Mouse (Mus musculus) Muller cell, postnatal 12 days (primary cell): ENCODE measurements around the gene Msrb2.

Experiments
- DNase-seq: peaks from one replicate; pipeline ENCODE4 v3.0.0-alpha.2; 2015; ENCODE audit errors: inconsistent ontology term

The Msrb2 gene

DNA sequence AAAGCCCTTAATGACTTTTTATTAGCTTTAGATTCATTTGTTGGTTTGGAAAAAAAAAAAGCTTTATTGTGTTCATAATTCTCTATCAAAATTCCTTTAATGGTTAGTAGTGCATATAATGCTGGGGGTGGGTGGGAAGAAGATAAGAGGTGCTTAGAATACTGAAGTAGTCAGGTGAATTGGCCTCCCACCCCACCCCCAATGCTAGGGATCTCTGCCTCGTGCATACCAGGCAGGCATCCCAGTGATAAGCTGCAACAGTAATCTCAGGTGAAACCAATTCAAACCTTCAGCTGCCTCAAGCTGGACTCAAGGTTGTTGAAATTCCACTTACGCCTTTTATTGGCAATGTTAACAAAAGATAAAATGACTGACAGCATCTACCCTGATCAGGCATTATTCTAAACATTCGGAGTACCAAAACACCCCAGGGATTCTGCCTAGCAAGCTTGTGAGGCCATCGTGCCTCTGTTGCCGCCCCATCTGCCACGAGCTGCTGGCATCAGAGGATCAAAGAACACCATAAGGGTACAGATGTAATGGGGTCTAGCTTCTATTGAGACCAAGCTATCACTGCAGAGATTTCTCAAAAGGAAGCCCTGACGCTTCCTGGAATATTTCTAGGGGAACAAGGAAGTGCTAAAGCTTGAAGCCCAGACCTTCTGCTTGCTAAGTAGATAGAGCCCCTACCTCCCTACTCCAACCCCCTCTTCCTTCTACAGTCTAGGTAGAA lies 19.3 kb downstream of the Msrb2 start:
- no peak for DNase-seq

DNA sequence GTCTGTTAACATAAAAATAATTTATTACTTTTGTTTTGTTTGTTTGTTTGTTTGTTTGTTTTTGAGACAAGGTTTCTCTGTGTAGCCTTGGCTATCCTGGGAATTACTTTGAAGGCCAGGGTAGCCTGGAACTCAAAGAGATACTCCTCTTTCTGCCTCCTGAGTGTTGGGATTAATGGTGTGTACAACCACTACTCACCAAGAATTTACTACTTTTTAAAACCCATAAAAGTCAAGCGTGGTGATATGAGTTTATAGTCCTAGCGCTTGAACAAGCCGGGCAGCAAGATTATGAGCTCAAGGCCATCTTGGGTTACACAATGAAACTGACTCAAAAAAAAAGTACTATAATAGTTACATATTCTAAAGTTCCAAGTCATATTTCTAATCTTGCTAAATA lies 20.4 kb downstream of the Msrb2 start:
- DNase-seq: no peak

DNA sequence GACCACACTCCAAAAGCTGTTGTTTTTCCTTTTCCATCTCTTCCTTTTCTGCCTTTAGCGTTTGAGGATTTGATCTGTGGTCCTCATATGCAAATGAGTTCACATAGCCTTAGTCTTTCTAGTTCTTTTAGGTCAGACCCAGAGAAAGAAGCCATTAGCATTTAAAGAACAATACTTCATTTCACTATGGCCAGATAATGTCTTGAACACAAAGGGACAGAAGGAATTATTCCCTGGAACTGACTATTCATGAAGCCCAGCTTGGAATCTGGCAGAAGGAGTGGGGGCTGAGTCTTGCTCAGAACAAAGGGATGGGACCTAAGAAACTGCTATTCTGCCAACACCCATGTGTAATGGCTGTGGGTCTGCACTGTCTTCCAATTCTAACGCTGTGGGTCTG lies 21.6 kb downstream of the Msrb2 start:
- no peak for DNase-seq

DNA sequence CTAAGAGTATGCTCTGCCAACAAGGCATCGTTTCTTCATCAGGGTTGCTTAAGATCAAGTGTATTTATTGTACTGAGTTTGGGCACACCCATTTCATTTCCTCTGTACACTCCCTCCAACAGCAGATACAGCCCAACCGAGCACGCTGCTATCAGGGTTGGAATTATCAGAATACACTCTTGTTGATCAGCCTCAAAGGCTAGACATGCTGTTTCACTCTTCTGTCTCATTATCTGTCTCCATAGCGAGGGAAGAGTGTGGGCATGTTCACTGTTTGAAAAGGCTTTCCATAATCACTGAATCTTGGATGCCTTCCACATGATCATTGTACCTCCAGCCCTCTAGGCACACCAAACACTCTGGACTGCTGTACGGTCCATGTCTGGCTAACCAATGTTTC lies 34.2 kb downstream of the Msrb2 start:
- no peak for DNase-seq

DNA sequence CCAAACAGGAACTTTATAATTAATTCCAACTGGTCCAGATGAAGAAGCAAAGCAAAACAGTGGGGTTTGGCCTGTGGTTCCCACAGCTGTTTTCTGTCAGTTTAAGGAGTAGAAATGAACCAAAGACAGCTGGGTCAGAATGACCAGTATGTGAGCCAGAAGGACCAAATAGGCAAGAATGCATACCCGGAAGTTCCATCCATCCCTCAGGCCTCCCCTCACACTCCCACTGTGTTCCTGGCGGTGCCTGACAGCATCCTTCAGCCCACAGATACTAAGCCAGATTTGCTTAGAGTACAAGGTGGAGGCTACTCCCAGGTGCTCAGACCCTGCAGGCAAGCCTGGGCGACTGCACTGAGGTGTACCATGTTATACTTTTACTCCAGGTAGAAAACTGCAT lies 35.3 kb downstream of the Msrb2 start:
- DNase-seq: no peak

DNA sequence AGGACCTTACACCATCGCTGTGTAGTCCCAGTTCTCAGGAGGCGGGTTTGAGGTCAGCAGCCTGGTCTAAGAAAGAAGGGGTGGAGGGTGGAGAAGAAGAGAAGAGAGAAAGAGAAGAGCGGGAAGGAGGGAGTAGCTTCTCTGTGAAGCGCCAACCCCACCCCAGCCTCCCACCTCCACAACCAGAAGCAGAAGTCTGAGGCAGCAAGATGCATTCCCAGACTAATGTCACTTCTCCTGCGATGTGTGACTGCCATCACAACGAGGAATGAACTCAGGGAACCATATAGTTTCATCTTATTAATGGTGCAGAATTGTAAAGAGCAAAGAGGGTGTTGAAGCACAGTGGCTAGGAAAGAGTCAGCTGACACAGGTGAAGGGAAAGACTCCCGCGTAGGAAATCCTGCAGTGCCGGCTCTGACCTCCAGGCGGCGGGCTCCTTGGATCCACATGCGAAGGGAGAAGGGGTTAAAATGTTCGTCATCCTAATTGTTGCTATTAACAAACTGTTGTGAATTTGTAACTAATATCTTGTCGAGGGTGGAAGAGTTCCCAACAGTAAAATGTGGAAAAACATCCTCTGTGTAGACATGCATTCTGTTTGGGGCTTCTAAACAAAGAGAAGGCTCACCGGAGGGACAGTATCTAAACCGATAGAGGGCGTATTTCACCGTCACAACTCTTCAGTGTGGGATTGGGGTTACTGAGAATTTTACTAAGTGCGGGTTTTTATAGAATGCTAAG lies 43.2 kb downstream of the Msrb2 start:
- DNase-seq: peak; percentile 72

DNA sequence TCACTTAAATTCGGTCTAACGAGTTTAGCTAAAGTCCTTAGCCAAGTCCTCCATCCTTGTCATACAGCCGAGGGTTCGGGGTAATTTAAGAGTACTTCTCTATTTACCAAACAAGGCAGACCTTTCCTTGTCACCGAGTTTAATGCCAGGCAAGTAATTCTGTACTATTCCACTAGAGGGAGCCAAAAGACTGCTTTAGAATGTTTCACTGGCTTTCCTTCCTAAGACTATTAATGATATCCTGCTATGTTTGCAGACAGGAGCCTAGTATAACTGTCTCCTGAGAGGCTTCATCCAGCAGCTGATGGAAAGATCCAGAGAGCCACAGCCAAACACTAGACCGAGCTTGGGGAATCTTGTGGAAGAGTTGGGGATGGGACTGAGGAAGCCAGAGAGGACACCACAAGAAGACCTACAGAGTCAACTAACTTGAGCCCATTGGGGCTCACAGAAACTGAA lies 43.9 kb downstream of the Msrb2 start:
- peak; percentile 55 for DNase-seq

DNA sequence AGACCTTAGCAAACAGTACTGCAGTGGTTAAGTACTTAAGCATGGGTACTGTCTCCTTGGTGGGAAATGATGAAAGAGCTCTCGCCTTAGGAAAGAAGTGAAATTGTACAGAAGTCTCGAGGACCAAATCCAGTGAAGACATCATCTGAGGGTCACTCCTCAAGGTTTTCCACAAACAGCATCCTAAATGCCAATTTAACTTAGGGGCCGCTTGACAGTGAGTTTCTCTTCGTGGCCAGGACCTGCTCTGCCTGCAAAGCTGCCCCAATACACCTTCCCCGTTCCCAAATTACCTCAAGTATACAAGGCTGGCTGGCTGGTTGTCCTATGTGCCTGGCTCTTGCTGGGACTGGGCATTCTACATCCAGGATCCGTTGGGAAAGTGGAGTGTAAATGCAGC lies 44.8 kb downstream of the Msrb2 start:
- DNase-seq: no peak

DNA sequence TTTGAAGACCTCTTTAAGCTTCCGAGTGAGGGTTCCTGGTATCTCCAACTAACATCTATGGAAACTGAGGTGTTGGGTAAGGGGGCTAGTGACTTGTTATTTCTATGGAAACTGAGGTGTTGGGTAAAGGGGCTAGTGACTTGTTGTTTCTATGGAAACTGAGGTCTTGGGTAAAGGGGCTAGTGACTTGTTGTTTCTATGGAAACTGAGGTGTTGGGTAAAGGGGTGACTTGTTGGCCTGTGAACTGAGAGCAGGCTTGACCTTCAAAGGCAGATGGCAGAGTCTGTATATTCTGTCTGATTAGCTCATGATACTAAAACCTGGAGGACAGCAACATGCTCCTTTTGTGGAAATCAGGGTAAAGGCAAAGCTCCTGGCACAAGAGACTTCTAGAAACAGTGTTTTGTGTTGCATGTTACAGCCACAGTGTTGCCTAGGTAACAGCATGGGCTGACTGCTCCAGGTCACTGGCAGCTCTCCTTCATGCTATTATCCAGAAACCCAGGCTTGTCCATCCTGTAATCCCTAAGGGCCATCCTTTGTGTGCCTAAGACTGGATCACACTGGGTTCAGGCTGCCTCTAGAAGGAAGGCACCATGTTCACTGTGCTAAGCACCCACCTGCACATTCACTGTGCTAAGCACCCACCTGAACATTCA lies 48.6 kb downstream of the Msrb2 start:
- no peak for DNase-seq

DNA sequence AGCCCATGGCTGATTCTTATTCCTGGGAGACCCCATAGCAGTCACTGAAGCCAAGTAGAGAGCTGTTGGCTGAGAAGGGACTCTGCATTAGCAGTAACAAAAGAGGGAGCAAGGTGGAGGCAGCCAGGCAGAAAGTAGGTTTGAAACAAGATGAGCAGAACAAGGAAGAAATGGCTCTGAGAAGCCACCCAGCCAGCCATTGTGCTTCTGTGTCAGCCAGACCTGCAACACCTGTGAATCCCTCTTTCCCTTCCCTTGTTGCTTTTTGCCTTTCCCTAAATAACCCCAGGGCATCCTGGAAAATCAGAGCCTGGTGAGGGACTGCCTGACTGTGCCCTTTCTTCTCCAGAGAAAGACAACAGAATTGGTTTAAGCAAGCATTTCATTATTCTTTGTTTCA lies 51.0 kb downstream of the Msrb2 start:
- DNase-seq: no peak

DNA sequence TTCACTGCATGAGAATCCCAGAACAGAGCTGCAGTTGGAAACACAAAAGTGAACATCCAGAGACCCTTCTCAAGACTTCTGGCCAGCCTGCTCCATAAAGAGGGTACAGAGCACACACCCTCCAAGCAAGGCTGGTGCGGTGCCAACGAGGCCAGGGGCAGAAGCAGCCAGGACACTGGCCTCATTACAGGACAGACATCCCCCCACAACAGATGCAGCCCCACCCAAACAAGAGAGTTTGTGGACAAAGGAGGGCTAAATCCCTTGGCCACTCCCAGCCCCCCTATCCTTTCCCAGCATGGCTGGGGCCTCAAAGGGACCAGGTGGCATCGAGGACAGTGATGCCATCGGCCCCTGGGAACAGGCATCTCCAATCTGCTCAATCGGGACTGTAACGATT lies 51.8 kb downstream of the Msrb2 start:
- no peak for DNase-seq

DNA sequence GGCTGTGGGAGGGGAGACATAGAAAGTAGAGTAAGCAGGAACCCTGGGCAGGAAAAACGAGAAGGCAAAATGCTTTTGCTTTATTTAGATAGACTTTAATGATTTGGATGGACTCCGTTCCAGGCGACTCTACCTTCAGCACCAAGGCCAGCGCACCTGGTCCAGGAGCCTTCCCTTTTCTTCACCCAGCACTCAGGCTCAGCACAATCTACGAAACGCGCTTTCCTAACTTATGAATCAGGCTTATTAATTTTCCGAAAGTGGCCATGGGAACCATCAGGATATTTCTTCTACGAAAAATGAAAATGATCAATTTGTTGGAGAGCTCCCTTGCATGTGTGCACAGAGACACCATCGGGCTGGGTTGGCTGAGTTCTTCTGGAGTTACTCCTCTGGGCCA lies 57.8 kb downstream of the Msrb2 start:
- peak; percentile 68 for DNase-seq

DNA sequence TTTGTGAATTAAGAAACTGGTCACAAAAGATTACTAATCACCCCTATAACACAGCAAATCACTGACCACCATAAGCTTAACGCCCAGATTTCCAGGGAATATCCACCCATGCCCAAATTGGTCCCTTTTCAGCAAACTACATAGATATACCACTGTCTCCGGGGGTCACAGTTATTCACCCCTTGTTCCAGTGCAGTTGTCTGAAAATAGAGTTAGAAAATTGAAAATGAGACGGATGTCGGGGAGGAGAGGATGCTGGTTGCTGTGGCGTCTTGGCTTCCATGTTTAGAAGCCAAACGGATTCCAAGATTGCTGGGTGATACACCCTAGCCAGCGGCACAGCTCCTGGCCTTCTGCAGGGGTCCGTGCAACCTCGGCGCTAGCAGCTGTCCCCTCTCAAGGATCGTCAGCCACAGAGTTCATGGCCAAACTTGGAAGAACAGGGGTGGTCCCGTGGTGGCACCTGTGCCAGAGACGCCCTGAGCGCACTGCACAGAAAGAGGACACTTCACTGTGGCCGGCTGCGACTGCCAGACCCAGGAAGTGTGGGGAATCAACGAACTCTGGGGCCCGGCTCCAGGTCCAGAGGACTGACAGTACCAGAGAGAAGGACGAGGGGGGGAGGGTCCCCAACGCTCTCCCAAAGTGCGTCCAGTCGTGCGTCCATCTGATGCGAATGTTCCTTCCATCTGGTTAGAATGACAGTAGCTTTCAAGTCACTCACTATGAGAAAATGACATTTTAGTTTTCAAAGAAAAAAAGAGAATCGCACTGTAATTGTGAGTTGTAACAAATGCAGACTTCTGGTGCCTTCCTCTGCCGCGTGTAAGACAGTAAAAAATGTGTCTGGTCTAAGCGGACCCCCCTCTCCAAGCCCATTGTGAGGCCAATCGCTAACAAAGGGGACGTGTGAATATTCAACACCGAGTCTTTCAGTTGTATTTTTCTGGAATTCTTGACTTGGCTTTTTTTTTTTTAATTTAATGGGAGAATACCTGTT lies 58.8 kb downstream of the Msrb2 start:
- no peak for DNase-seq

DNA sequence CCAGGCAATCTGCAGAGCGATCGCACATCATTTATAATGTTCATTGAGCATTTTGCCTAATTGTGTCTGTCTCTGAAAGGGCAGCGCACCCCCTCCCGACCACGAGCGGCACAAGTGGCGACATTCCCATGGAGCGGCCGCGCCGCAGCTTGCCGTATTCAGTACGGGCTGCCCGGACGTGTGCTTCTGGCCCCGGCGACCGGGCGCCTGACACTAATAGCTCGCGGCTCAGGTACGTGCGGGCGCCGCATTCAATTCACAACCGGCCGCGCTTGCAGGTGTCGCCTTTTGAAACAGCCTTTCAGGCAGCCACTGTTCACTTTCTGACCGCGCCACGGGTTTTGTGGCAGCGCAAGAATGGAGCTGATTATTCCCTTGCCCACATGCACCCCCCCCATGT lies 59.5 kb downstream of the Msrb2 start:
- peak; percentile 51 for DNase-seq

DNA sequence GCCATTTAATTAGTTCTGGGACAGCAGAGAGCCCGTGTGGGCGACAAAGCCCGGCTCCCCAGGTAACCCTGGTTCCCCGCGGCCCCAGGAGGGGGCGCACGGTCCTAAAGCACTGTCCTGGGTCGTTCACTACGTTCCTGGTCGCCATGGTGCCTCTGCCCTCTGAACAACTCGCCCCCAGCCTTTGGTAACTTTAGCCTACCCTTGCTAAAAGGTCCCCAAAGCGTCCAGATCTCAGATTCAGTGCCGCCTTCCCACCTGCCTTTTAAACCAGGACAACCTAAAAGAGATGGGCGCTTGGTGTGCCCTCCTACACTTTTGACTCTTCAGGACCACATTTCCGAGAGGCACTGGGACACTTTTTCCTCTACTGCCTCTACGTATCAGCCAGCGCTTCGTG lies 59.9 kb downstream of the Msrb2 start:
- DNase-seq: no peak

DNA sequence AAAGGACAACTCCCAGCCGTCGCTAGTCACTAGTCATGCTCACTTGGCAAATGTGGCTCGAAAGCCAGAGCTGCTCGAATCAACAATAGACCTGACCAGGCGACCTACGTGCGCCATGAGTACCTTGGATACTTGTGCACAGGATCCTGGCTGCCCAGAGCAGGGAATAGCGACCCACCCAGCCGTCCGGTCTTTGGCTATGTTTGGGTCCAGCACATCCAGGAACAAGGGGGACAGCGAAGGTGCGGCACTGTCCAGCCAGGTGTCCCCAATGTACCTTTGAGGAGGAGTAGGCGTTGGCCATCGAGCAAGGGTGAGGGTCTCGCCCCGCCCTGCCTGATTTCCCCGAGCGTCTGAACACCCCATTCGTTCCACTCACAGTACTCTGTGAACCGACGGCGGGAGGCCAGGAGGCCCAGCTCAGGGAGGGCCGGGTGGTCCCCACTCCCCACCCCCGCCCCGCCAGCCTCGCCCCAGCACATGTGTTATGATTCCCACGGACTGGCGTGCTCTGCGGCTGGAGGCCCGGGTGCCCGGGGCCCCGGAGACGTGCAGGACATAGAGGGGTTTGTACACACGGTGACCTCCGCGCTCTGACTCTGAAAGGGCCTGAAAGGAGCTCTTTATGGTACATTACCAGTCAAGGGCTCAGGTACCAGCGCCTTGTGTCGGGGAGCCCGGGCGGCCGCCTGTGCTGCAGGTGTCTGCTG lies 60.5 kb downstream of the Msrb2 start:
- DNase-seq: no peak

DNA sequence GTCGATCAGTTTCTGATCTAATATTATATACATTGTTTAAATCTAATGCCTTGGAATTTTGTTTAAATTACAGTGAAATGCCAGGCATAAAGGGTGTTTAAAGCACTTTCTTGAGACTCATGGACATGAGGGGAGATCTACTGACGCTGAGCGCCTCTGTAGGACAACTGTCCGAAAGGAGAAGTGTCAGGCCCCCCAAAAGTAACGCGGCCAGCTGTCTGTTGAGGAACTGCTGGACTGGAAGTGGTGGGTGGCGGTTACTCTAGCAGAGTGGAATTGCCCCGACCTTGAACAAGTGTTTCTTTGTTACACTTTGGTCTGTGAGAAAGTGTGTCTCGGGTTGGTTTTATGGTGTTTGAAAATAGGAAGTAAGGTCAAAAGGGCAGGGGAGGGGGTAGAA lies 73.1 kb downstream of the Msrb2 start:
- no peak for DNase-seq
